Mouse (Mus musculus): ENCODE results near the gene Man2a2.

The Man2a2 gene

GRCm38 (mm10) chr7:80371041-80371751 is at the start of gene Man2a2:
Man2a2 (minus strand) TSS chr7:80371375.
- peak; percentile 70 for DNase-seq (ENCODE audit: extremely low spot score, low spot score)

GRCm38 (mm10) chr7:80420586-80420985 is 49.4 kb upstream of the Man2a2 start:
- no peak for DNase-seq (ENCODE audit: extremely low spot score, low spot score)

DNA sequence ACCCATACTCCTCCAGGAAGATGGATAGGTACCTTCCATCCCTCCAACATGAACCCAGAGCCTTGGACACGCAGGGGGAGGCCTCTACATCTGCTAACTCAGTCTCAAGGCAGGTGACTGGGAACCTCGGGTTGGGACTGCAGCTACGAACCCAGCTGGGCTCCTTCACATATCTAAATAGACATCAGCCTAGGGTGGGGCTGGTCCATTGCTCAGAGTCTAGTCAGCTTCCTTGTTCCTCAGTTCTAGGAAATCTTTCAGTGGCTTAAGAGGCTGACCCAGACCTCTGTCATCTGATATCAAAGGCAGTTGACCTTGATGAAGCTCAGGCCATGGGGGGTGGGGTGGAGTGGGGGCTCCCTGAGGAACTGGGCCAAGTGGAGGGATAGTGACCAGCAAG is 48.1 kb upstream of the Man2a2 start:
- no peak for DNase-seq (ENCODE audit: extremely low spot score, low spot score)

GRCm38 (mm10) chr7:80418036-80418435 is 46.9 kb upstream of the Man2a2 start:
- DNase-seq (ENCODE audit: extremely low spot score, low spot score), result no peak

GRCm38 (mm10) chr7:80417601-80418000 is 46.4 kb upstream of the Man2a2 start:
- no peak for DNase-seq (ENCODE audit: extremely low spot score, low spot score)

- DNase-seq (ENCODE audit: extremely low spot score, low spot score), result no peak
Observed at GRCm38 (mm10) chr7:80416969-80417368, 45.8 kb upstream of the Man2a2 start.

DNA sequence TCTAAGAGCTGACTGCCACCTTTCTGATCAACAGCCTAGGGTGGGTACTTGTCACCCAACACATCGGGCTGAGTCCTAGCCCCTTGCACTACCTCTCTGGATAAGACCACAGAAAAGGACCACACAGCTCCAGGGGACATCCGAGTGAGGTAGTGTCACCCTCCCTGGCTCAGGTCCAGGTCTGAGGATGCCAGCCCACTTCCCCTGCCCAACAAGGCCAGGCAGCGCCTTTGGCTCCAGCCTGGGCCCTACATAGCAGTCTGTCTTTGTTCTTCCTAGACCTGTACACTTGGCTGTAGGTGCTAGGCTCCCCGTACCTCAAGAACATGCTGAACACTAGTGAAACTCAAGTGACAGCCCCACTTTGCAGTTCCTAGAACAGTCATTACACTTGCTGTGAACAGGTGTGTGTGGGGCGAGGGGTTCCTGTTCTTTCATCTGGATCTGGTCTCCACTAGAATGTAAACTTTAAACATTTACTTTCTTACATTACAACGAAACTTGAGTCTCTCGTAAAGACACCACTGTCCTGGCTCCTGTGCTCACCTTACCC is 43.2 kb upstream of the Man2a2 start:
- no peak for DNase-seq (ENCODE audit: extremely low spot score, low spot score)

DNA sequence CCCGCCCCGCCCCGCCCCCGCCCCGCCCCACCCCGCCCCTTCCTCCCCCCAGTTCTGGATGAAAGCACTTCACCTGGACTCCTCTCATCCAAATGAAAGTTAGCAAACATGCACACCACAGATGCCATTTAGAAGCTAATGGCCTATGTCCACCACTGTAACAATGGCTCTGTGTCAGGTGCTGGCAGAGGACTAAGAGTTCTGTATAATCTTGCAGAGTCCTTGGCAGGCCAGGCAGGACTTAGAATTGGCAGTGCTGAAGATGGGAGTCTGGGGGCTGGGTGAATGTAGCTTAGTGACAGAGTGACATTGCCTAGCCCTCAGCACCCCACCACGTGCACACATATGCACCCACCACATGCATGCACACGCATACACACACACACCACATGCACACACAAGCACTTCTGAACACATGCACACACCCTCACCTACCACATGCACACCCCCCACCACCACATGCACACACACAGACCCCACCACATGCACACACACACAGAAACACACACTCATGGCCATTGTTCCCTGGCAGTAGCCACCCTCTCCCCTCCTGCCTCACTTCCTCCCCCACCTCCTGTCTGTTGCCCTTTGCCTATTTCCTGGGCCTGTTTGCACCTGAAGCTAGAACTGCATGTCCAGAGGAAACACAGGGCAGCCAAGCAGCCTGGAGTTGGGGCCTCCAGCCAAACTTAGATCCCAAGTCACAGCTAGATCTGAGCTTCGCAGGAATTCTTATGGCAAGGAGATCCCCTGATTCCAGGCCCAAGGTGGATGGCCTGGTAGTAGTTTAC is 42.5 kb upstream of the Man2a2 start:
- DNase-seq (ENCODE audit: extremely low spot score, low spot score), result no peak

GRCm38 (mm10) chr7:80412781-80413180 is 41.6 kb upstream of the Man2a2 start:
- no peak for DNase-seq (ENCODE audit: extremely low spot score, low spot score)

GRCm38 (mm10) chr7:80412279-80412678 is 41.1 kb upstream of the Man2a2 start:
- DNase-seq (ENCODE audit: extremely low spot score, low spot score), result no peak

DNA sequence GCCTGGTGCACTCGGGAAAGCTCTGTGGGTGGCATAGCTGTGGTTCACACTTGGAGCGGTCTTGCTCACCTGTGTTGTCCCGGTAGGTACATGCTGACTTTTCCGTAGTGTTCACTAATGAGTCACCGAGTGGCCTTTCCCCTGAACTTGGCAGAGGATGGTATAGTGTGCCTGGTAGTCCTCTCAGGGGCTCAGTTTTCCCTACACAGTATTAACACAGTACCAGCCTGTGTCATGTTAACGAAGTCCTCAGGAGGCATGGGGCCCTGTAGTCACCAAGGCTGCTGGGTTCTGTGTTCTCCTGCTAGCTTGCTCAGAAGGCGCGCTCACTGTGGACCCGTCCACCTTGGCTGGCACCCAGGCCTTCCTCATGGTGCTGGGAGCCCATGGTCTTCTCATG is 39.2 kb upstream of the Man2a2 start:
- no peak for DNase-seq (ENCODE audit: extremely low spot score, low spot score)

DNA sequence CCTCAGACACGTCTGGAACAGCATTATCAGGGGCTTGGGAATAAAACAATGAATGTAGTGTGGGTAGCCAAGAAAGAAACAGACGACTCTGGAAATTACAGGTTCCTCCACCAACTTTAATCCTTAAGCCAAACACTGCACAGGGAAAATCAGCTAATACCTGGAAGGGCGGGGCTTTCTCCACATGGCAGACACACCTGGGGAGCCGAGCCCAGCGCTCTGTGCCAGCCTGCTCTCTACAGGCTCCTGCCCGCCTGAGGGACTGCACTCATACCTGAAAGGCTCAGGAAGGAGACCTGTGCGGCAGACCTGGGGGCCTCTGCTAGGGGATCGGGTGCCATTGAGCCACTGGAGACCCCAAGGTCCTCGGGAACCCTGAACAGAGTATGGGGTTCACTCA is 36.5 kb upstream of the Man2a2 start:
- DNase-seq (ENCODE audit: extremely low spot score, low spot score), result no peak

- no peak for DNase-seq (ENCODE audit: extremely low spot score, low spot score)
Observed at GRCm38 (mm10) chr7:80406186-80406585, 35.0 kb upstream of the Man2a2 start.

- DNase-seq (ENCODE audit: extremely low spot score, low spot score), result no peak
Observed at GRCm38 (mm10) chr7:80405188-80405695, 34.1 kb upstream of the Man2a2 start, which contains the start of gene Furin. Furin (minus strand) TSS chr7:80405436.

DNA sequence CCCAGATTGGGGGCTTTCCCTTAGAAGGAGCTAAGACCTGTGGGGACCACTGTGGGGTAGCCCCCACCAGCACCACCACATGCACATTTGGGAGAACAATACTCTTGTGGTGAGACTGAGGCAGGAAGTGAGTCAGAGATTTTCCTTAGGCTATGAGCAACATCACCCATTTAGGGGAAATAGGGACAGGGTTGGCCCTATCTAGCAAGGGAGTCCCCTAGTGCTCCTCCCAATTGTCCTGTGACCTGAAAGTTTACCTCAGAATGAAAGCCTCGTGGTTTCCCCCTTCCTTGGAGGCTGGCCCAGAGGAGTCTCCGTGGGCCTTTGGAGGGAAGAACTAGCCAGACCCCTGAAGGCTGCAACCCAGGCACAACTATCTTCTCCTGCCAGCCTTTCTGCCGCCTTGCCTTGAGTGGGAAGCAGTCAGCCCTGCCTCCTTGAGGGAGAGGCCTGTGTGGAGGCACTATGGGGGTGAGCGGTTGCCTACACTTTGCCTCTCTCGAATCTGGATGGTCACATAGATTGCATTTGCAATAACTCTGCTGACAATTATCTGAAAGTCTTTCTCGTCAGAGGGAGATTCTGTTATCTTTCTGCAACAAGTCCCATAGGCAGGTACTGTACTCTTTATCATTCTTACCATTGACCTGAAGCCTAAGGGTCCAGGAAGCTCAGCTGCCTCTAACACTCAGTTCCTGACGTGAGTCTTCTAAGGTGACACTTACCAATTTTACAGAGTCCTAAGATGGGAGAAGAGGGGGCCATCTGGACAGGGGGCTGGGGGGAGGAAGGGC is 33.1 kb upstream of the Man2a2 start:
- no peak for DNase-seq (ENCODE audit: extremely low spot score, low spot score)

- no peak for DNase-seq (ENCODE audit: extremely low spot score, low spot score)
Observed at GRCm38 (mm10) chr7:80403551-80403950, 32.4 kb upstream of the Man2a2 start.

DNA sequence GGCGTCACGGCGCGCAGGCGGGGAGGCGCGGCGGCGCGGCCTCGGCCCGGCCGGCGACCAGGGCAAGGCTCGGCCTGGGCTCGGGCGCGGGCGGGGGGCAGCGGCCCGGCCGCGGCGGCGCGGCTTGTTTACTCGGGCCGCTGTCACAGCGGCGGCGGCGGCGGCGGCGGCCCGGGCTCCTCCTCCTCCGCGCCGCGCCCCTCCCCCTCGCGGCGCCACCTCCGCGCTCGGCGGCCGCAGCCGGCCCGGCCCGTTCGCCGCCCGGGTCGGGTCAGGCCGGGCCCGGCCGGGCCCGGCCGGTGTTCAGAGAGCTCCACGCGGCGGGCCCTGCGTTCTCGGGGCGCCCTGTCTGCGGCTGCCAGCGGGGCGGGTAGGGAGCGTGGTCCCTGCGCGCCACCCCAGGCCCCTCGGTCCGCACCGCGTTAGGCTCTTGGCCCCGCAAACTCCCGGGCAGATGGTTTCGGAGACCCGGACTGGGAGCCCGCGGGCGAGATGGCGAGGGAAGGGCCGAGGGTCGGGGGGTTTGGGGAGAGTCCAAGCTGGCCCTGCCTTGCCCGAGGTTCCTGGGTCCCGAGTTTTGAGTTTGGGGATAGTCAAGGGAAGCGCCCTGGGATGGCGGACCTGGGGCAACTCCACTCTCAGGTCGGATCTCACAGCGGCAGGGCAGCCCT is 31.6 kb upstream of the Man2a2 start:
- DNase-seq (ENCODE audit: extremely low spot score, low spot score), result peak; percentile 83

DNA sequence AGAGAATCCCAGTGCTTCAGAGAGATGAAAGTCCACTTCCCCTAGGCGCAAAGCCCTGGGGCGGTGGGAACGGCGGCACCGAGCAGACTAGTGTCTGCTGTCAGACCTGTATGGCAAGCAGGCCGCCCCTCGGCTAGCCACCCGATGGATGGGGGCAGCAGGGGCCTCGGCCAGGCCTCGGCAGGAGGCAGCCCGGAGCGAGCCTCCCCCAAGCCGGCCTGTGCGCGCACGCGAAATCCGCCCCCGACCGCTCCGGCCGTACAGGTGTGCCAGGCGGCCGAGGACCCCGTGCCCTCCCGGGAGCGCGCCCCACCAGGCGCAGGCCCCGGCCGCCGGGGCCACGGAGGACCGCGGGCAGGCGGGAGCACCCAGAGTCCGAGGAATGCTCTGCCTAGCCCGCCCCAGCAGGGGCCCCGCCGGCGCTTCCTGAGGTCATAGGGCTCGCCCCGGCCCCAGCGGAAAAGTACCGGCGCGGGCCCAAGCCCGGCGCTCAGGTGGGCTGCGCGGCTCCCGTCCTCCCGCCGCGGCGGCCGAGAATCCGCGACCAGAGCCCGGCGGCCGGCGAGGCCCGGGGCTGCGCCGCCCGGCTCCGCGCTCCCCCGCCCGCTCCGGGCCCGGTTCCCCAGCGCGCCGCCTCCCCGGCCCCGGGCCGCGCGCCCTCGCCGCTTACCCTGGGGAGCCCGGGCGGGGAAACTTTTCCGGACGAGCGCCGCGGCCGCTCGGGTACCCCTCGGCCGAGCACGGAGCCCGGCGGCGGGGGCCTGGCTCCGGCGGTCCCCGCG is 30.9 kb upstream of the Man2a2 start:
- peak; percentile 74 for DNase-seq (ENCODE audit: extremely low spot score, low spot score)

GRCm38 (mm10) chr7:80401041-80401859 is 30.1 kb upstream of the Man2a2 start:
- DNase-seq (ENCODE audit: extremely low spot score, low spot score), result no peak
